Mouse (Mus musculus) ES-E14 (cell line): ENCODE results near the gene Olfr1240. TPM values are rescaled to one million over a fixed set of nuclear protein-coding genes. Genes with fewer than 3 reads are reported as not detected.

ENCODE experiments used
- DNase-seq: peaks from one replicate; pipeline ENCODE4 v3.0.0-alpha.2; 2013; ENCODE audit warnings: low read depth, low spot score
- H3K27ac ChIP-seq: 2 replicates; pipeline ENCODE4 v1.5.1; 2012; ENCODE audit warnings: low read depth, mild to moderate bottlenecking, low read length, moderate library complexity, mixed read lengths; ENCODE audit not compliant: poor library complexity, insufficient read depth, severe bottlenecking
- H3K36me3 ChIP-seq: 2 replicates; pipeline ENCODE4 v1.6.1; 2012; ENCODE audit warnings: mild to moderate bottlenecking, low read length, moderate library complexity, mixed read lengths; ENCODE audit not compliant: control insufficient read depth, poor library complexity, insufficient read depth, severe bottlenecking
- H3K4me1 ChIP-seq, 2 experiments: fragments of 150-350 bp in 1 of 2; sonication (generic) in 1 of 2; 2 replicates each; pipeline ENCODE4 v1.6.1; 2012; ENCODE audit warnings: low read length in 2 of 2, mild to moderate bottlenecking in 1 of 2, mixed read lengths in 1 of 2; ENCODE audit not compliant: control insufficient read depth in 2 of 2, insufficient read depth in 2 of 2, poor library complexity in 1 of 2
- H3K4me3 ChIP-seq, 2 experiments: fragments of 150-350 bp in 1 of 2; sonication (generic) in 1 of 2; 2 replicates each; pipeline ENCODE4 v1.5.1; 2012; ENCODE audit warnings: low read length in 2 of 2, low read depth in 1 of 2, mild to moderate bottlenecking in 1 of 2, mixed read lengths in 1 of 2; ENCODE audit not compliant: insufficient read depth in 1 of 2, poor library complexity in 1 of 2, severe bottlenecking in 1 of 2
- H3K9ac ChIP-seq: 2 replicates; pipeline ENCODE4 v1.6.1; 2012; ENCODE audit warnings: low read depth, mild to moderate bottlenecking, low read length, mixed read lengths; ENCODE audit not compliant: poor library complexity, insufficient read depth, severe bottlenecking
- H3K9me3 ChIP-seq: fragments of 150-350 bp; sonication (generic); 2 replicates; pipeline ENCODE4 v1.6.1; 2012; ENCODE audit warnings: low read depth, mild to moderate bottlenecking, low read length; ENCODE audit not compliant: control insufficient read depth, insufficient read depth
- CHD2 ChIP-seq: IDR thresholded peaks from 2 replicates; pipeline ENCODE4 v1.6.1; 2014; ENCODE audit warnings: mild to moderate bottlenecking, low read depth, low read length, inconsistent platforms
- HCFC1 ChIP-seq: IDR thresholded peaks from 2 replicates; pipeline ENCODE4 v1.6.1; 2012; ENCODE audit warnings: low read length, inconsistent platforms, borderline replicate concordance; ENCODE audit not compliant: insufficient read depth
- MAFK ChIP-seq: IDR thresholded peaks from 2 replicates; pipeline ENCODE4 v1.6.1; 2014; ENCODE audit warnings: mild to moderate bottlenecking, low read depth, low read length, inconsistent platforms; ENCODE audit not compliant: insufficient read depth
- ZC3H11A ChIP-seq: IDR thresholded peaks from 2 replicates; pipeline ENCODE4 v1.6.1; 2012; ENCODE audit warnings: low read depth, mild to moderate bottlenecking, inconsistent platforms, low read length, borderline replicate concordance
- ZNF384 ChIP-seq: IDR thresholded peaks from 2 replicates; pipeline ENCODE4 v1.6.1; 2012; ENCODE audit warnings: low read depth, low read length, inconsistent platforms
- in situ Hi-C, 2 experiments: fragments of 600-800 bp; cut with MboI; formaldehyde crosslinking; loops; one replicate each; pipeline ENCODE4 v1.15.1; 2025; ENCODE audit warnings: low sequenced_read_pairs in 2 of 2, inconsistent platforms in 1 of 2; ENCODE audit not compliant: unreplicated experiment in 2 of 2
- total RNA-seq: library from RNA; depleted of rRNA; stranded (reverse); fragments of 300-350 nt; gene quantifications from 2 replicates; pipeline ENCODE4 v1.2.3, GENCODE M21; 2012; rRNA removed

The Olfr1240 gene
- not detected in 2 replicates for total RNA-seq

DNA sequence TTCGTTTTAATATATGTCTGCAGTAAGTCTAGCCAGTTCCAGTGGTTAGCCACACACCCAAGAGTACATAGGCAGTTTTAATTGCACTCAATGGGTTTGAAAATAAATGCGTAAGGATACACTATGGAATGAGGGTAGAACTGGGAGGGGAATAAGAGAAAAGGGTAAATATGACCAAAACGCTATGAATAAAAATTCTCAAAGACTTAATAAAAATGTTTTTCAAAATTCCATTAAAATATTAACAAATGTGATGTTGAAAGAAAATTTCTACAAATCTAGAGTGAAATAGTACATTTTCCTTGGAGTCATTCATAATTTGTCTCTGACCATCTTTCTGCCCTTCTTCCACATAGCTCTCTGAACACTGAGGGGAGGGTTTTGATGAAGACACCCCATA, at the start of gene Olfr1240:
Gene Olfr1240, minus strand, starts transcription at position 101 of the 400 bp plus-strand sequence.
- no peaks in the 10 kb centered on the region for H3K9me3 ChIP-seq
- H3K9ac ChIP-seq, result no peak within 1 kb of the TSS
- H3K4me1 ChIP-seq, result no peaks in the 10 kb centered on the region
- H3K36me3 ChIP-seq, result no peaks in the 10 kb centered on the region
- no peak within 1 kb of the TSS for H3K4me3 ChIP-seq
- DNase-seq, result no peak
- in situ Hi-C loops, result no loop called here
- TF ChIP-seq HCFC1 (no peak), ZNF384 (no peak), MAFK (no peak), CHD2 (no peak), ZC3H11A (no peak)
- no peak within 1 kb of the TSS for H3K27ac ChIP-seq

DNA sequence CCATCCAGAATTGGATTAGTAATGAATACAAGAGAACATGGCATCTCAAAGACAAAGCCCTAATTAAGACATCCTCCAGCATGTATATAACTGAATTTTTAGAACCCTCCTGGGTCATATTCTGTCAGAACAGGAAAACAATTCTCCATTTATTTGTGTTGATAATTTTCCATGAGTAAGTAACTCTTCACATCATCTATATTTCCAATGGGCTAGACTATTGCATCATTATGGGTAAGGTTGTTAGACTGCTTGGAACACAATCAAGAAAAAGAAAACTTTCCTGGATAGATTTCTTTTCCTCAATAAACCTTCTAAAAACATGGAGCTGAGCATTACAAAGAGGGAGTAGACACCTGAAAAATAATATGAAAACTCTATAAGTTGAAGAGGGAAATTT, 44.2 kb upstream of the Olfr1240 start, which contains the start of gene Olfr1241:
Gene Olfr1241, minus strand, starts transcription at position 101 of the 400 bp plus-strand sequence.
- H3K4me3 ChIP-seq, result no peak within 1 kb of the TSS
- H3K27ac ChIP-seq, result no peak within 1 kb of the TSS
- H3K36me3 ChIP-seq, result no peaks in the 10 kb centered on the region
- no peaks in the 10 kb centered on the region for H3K4me1 ChIP-seq
- no peak within 1 kb of the TSS for H3K9ac ChIP-seq
- DNase-seq, result no peak
- in situ Hi-C loops, result no loop called here
- TF ChIP-seq ZNF384 (no peak), ZC3H11A (no peak), HCFC1 (no peak), CHD2 (no peak), MAFK (no peak)
- no peaks in the 10 kb centered on the region for H3K9me3 ChIP-seq

DNA sequence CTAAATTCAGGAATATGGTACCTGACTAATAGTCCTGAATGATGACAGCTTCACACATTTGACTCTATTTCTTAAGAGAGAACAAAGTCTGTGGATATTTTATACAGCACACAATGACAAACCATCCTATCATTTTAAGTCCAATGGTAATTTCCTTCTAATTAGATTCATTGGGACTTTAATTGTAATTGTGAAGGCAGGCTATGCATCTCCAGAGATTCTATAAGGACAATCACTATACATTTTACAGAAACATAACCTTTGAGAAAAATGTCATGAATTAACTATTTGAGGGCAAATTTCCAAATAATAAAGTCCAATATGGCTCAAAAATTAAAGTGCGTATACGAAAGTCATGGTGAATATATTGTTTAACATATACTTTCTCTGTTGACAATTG, 22.5 kb downstream of the Olfr1240 start, which contains the start of gene Olfr1239:
Gene Olfr1239, minus strand, starts transcription at position 101 of the 400 bp plus-strand sequence.
- in situ Hi-C loops, result no loop called here
- H3K36me3 ChIP-seq, result no peaks in the 10 kb centered on the region
- H3K27ac ChIP-seq, result no peak within 1 kb of the TSS
- no peak within 1 kb of the TSS for H3K4me3 ChIP-seq
- no peak within 1 kb of the TSS for H3K9ac ChIP-seq
- no peaks in the 10 kb centered on the region for H3K9me3 ChIP-seq
- no peak for DNase-seq
- TF ChIP-seq HCFC1 (no peak), ZNF384 (no peak), CHD2 (no peak), MAFK (no peak), ZC3H11A (no peak)
- no peaks in the 10 kb centered on the region for H3K4me1 ChIP-seq

DNA sequence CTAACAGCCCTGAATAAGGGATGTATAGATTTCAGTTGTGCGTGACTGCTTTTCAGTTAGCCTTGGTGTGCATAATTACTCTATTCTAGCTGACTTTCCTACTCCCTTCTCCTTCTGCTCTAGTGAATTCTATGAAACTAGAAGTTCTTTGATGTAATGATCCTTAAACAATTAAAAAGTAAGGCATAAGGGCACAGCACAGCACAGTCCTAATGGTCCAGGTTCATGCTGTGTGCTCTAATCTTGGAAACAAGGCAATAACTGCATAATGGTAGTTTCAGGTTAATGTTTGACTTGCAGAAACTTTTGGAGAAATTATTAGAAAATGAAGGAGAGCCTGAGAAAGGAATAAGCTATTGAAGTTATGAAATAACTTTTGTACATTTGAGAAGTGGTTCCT, 28.2 kb downstream of the Olfr1240 start:
- no peak overlapping the region for H3K4me3 ChIP-seq
- no peaks in the 10 kb centered on the region for H3K36me3 ChIP-seq
- no peak overlapping the region for H3K9ac ChIP-seq
- DNase-seq, result no peak
- no peak overlapping the region for H3K27ac ChIP-seq
- in situ Hi-C loops, result no loop called here
- H3K9me3 ChIP-seq, result no peaks in the 10 kb centered on the region
- H3K4me1 ChIP-seq, result no peaks in the 10 kb centered on the region
- TF ChIP-seq ZNF384 (no peak), ZC3H11A (no peak), CHD2 (no peak), HCFC1 (no peak), MAFK (no peak)

DNA sequence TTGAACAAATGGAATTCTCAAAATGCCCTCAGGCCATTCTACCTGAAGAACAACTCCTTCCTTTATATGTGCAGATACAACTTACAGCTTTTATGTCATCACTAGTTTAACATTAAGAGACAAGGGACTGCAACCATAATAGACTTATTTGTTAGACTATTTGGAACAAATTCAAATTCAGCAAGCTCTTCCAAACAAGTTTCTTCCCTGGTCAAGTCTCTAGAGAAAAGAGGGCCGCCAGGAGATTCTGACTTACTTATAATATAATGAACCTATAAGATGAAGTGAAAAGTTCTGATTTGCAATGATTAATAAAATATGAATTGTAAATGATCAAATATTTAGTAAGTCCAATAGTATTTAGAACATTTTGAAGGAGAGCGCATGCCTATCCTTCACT, 33.2 kb downstream of the Olfr1240 start, which contains the start of gene Olfr1238:
Gene Olfr1238, minus strand, starts transcription at position 101 of the 400 bp plus-strand sequence.
- no peaks in the 10 kb centered on the region for H3K9me3 ChIP-seq
- no peak for TF ChIP-seq HCFC1
- TF ChIP-seq CHD2, result no peak
- no peak for TF ChIP-seq ZNF384
- TF ChIP-seq MAFK, result no peak
- TF ChIP-seq ZC3H11A, result no peak
- in situ Hi-C loops, result no loop called here
- no peak within 1 kb of the TSS for H3K4me3 ChIP-seq
- H3K4me1 ChIP-seq, result peaks cover 0 to 3% of the 10 kb centered on the region in 2 experiments; a peak in 1 of 4 replicates
- H3K36me3 ChIP-seq, result no peaks in the 10 kb centered on the region
- DNase-seq, result no peak
- H3K9ac ChIP-seq, result no peak within 1 kb of the TSS
- H3K27ac ChIP-seq, result no peak within 1 kb of the TSS
